Mouse (Mus musculus) kidney, adult 2 months (tissue): ENCODE measurements around the gene Ror1. TPM values are rescaled to one million over a fixed set of nuclear protein-coding genes. Genes with fewer than 3 reads are reported as not detected.

Source experiments
- DNase-seq: peaks from one replicate; pipeline ENCODE4 v3.0.0; 2021
- H3K27ac ChIP-seq: fragments of 200-500 bp; 2 replicates; pipeline ENCODE4 v1.5.1; 2012; ENCODE audit warnings: low read depth, low read length, control low read depth, inconsistent platforms; ENCODE audit not compliant: insufficient read depth
- H3K27me3 ChIP-seq: fragments of 200-500 bp; replicated peaks from 2 replicates; pipeline ENCODE4 v1.6.1; 2012; ENCODE audit warnings: mild to moderate bottlenecking, moderate library complexity, low read length, inconsistent platforms; ENCODE audit not compliant: control insufficient read depth, insufficient read depth
- H3K36me3 ChIP-seq: fragments of 200-500 bp; 2 replicates; pipeline ENCODE4 v1.6.1; 2012; ENCODE audit warnings: mild to moderate bottlenecking, moderate library complexity, low read length, inconsistent platforms; ENCODE audit not compliant: control insufficient read depth, insufficient read depth
- H3K4me1 ChIP-seq: fragments of 200-500 bp; 2 replicates; pipeline ENCODE4 v1.6.1; 2011; ENCODE audit warnings: low read length; ENCODE audit not compliant: control insufficient read depth, insufficient read depth
- H3K4me3 ChIP-seq: fragments of 200-500 bp; 2 replicates; pipeline ENCODE4 v1.5.1; 2011; ENCODE audit warnings: mild to moderate bottlenecking, low read depth, low read length, control low read depth; ENCODE audit not compliant: insufficient read depth
- CTCF ChIP-seq: fragments of 200-500 bp; conservative IDR thresholded peaks from 2 replicates; pipeline ENCODE4 v1.5.1; 2011; ENCODE audit warnings: low read depth, mild to moderate bottlenecking, control low read depth, low read length, moderate library complexity, mixed read lengths; ENCODE audit not compliant: insufficient read depth, insufficient read length
- POLR2A ChIP-seq: fragments of 200-500 bp; IDR thresholded peaks from one replicate; pipeline ENCODE4 v1.6.1; 2011; ENCODE audit warnings: low read depth, low read length, control low read depth
- WGBS: fragments of 180-500 bp; shearing (Covaris S2); methylation state at CpG from one replicate; pipeline ENCODE4 v1.1.7; 2018; 5-methylcytosine and 5-hydroxymethylcytosine counted together
- polyA plus RNA-seq: library from polyadenylated mRNA; depleted of rRNA; stranded (reverse); fragments of >200 nt; gene quantifications from 2 replicates; pipeline ENCODE4 v1.2.3, GENCODE M21; 2012

Ror1 gene
- polyA plus RNA-seq, 1 experiment, result 2.2 TPM

GRCm38 (mm10) chr4:100057381-100057780 is 38.2 kb upstream of the Ror1 start:
- H3K36me3 ChIP-seq, result no peaks in the 10 kb centered on the region
- no peaks in the 10 kb centered on the region for H3K4me1 ChIP-seq
- DNase-seq, result no peak
- no peak overlapping the region for H3K4me3 ChIP-seq
- H3K27ac ChIP-seq, result no peak overlapping the region
- TF ChIP-seq POLR2A (no peak), CTCF (no peak)
- H3K27me3 ChIP-seq, result no peaks in the 10 kb centered on the region
- 91% methylated on average over 13 of the region's 13 CpGs for WGBS

- DNase-seq, result no peak
- Histone ChIP-seq H3K27me3 (no peaks in the 10 kb centered on the region), H3K27ac (no peak overlapping the region), H3K4me1 (no peaks in the 10 kb centered on the region), H3K36me3 (no peaks in the 10 kb centered on the region), H3K4me3 (no peak overlapping the region)
- TF ChIP-seq CTCF, result no peak
- TF ChIP-seq POLR2A, result no peak
- WGBS, result 95% methylated on average over 5 of the region's 5 CpGs
These were observed 37.0 kb upstream of the Ror1 start for GRCm38 (mm10) chr4:100058631-100059030.

- Histone ChIP-seq H3K4me1 (no peaks in the 10 kb centered on the region), H3K27ac (no peak overlapping the region), H3K36me3 (no peaks in the 10 kb centered on the region), H3K27me3 (no peaks in the 10 kb centered on the region), H3K4me3 (no peak overlapping the region)
- 58% methylated on average over 3 of the region's 3 CpGs for WGBS
- TF ChIP-seq POLR2A, result no peak
- no peak for TF ChIP-seq CTCF
- no peak for DNase-seq
These were observed 35.8 kb upstream of the Ror1 start for GRCm38 (mm10) chr4:100059811-100060210.

GRCm38 (mm10) chr4:100061396-100062066 is 34.1 kb upstream of the Ror1 start:
- H3K27me3 ChIP-seq, result no peaks in the 10 kb centered on the region
- DNase-seq, result no peak
- no peaks in the 10 kb centered on the region for H3K4me1 ChIP-seq
- no peak overlapping the region for H3K27ac ChIP-seq
- TF ChIP-seq CTCF (no peak), POLR2A (no peak)
- H3K36me3 ChIP-seq, result no peaks in the 10 kb centered on the region
- no peak overlapping the region for H3K4me3 ChIP-seq
- 69% methylated on average over 19 of the region's 19 CpGs for WGBS

GRCm38 (mm10) chr4:100065686-100066085 is 29.9 kb upstream of the Ror1 start:
- no peak overlapping the region for H3K27ac ChIP-seq
- H3K4me1 ChIP-seq, result no peaks in the 10 kb centered on the region
- no peak for DNase-seq
- no peaks in the 10 kb centered on the region for H3K27me3 ChIP-seq
- TF ChIP-seq CTCF, result no peak
- no peak for TF ChIP-seq POLR2A
- H3K36me3 ChIP-seq, result no peaks in the 10 kb centered on the region
- no peak overlapping the region for H3K4me3 ChIP-seq
- 78% methylated on average over 2 of the region's 2 CpGs for WGBS

- WGBS, result 51% methylated on average over 6 of the region's 6 CpGs
- no peak for DNase-seq
- TF ChIP-seq CTCF (no peak), POLR2A (no peak)
These were observed 25.5 kb upstream of the Ror1 start for GRCm38 (mm10) chr4:100070101-100070500.

GRCm38 (mm10) chr4:100096596-100097181 is 1.1 kb downstream of the Ror1 start:
- Histone ChIP-seq H3K27me3 (no peaks in the 10 kb centered on the region), H3K4me3 (peak overlapping the region; percentile 86), H3K4me1 (peaks cover 10% of the 10 kb centered on the region; the same call in 1 of the 2 replicates), H3K36me3 (no peaks in the 10 kb centered on the region), H3K27ac (peak overlapping the region; percentile 26)
- TF ChIP-seq CTCF (no peak), POLR2A (no peak)
- DNase-seq, result peak; percentile 60
- 13% methylated on average over 21 of the region's 21 CpGs for WGBS

More at GRCm38 (mm10) chr4:100070101-100070500, 25.5 kb upstream of the Ror1 start:
- H3K27me3 ChIP-seq, result no peaks in the 10 kb centered on the region
- no peaks in the 10 kb centered on the region for H3K36me3 ChIP-seq
- no peak overlapping the region for H3K27ac ChIP-seq
- no peaks in the 10 kb centered on the region for H3K4me1 ChIP-seq
- H3K4me3 ChIP-seq, result no peak overlapping the region
